Mouse (Mus musculus) midbrain, embryonic 13.5 days (tissue): ENCODE measurements around the gene Rnf149. TPM values are rescaled to one million over a fixed set of nuclear protein-coding genes. Genes with fewer than 3 reads are reported as not detected.

Source experiments
- ATAC-seq: fragments of 200-750 bp; cut with Nextera tagmentation; 2 replicates; pipeline ENCODE4 v1.8.0; 2017; ENCODE audit warnings: mild to moderate bottlenecking, moderate TSS enrichment, moderate library complexity
- H3K27ac ChIP-seq: fragments of 300-500 bp; sonication (generic); 2 replicates; pipeline ENCODE4 v1.5.1; 2015; ENCODE audit warnings: inconsistent platforms, mild to moderate bottlenecking, moderate library complexity
- H3K27me3 ChIP-seq: fragments of 300-500 bp; sonication (generic); 2 replicates; pipeline ENCODE4 v1.6.1; 2015; ENCODE audit warnings: mild to moderate bottlenecking, inconsistent platforms
- H3K36me3 ChIP-seq: fragments of 300-500 bp; sonication (generic); 2 replicates; pipeline ENCODE4 v1.6.1; 2015; ENCODE audit warnings: mild to moderate bottlenecking, inconsistent platforms
- H3K4me1 ChIP-seq: fragments of 300-500 bp; sonication (generic); replicated peaks from 2 replicates; pipeline ENCODE4 v1.6.1; 2015; ENCODE audit warnings: inconsistent platforms
- H3K4me2 ChIP-seq: fragments of 300-500 bp; sonication (generic); replicated peaks from 2 replicates; pipeline ENCODE4 v1.6.1; 2015; ENCODE audit warnings: moderate library complexity, mild to moderate bottlenecking, inconsistent platforms
- H3K4me3 ChIP-seq: fragments of 300-500 bp; sonication (generic); replicated peaks from 2 replicates; pipeline ENCODE4 v1.5.1; 2015; ENCODE audit warnings: mild to moderate bottlenecking, inconsistent platforms
- H3K9ac ChIP-seq: fragments of 300-500 bp; sonication (generic); replicated peaks from 2 replicates; pipeline ENCODE4 v1.6.1; 2015; ENCODE audit warnings: mild to moderate bottlenecking, inconsistent platforms
- H3K9me3 ChIP-seq: fragments of 300-500 bp; sonication (generic); 2 replicates; pipeline ENCODE4 v1.6.1; 2016; ENCODE audit warnings: mild to moderate bottlenecking, inconsistent platforms
- WGBS: fragments of 180-500 bp; shearing (Covaris S2); methylation state at CpG from one replicate; pipeline ENCODE4 v1.1.7; 2015; 5-methylcytosine and 5-hydroxymethylcytosine counted together
- polyA plus RNA-seq: library from polyadenylated mRNA; unstranded; fragments of >200 nt; fragmentation: Nextera tagmentation; extraction: Ambion mirVana; gene quantifications from 2 replicates; pipeline ENCODE4 v1.2.1, GENCODE M21; 2015

Rnf149 gene
- polyA plus RNA-seq, 1 experiment from 2014 or later, result 23.1 TPM

DNA sequence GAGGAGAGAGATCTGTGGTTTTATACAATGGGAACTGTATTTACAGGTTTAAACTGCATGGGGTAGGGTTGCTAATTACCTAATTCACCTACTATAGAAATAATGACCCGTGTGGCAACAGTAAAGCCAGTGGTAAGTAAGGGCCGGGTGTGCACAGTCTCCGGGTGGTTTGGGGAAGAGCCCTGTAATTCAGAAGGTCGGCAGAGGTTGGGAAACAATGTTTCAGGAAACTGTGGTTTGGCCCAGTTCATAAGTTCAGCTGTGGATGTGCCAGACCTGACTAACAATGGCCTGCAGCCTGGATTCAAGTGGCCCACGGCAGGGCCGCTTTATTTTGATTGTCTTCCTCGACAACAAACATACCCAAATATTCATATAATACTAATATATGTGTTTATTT lies 51.4 kb downstream of the Rnf149 start:
- no peak for ATAC-seq
- 79% methylated on average over 7 of the region's 7 CpGs for WGBS

DNA sequence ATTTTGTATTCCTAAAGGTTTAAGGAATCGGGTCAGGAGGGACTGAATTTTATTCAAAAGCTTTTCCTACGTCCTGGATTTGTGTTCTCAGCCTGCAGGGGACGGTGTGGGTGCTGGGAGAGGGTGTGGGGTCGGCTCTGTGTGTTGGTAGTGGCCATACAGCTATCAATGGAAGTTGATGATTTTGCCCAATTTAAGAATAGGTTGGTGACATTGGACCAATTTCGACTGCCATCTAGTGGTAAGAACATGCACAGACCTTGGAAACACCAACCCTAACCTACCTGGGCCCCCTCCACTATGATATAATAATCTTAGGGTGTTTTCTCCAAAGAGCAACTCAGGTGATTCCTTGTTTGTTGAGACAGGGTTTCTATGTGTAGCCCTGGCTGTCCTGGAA lies 54.7 kb downstream of the Rnf149 start:
- Histone ChIP-seq H3K27ac (no peak overlapping the region), H3K36me3 (no peaks in the 10 kb centered on the region), H3K9ac (no peak overlapping the region), H3K27me3 (no peaks in the 10 kb centered on the region), H3K4me1 (no peaks in the 10 kb centered on the region), H3K9me3 (no peaks in the 10 kb centered on the region), H3K4me2 (no peak overlapping the region), H3K4me3 (no peak overlapping the region)
- no peak; the same call in 1 of the 2 replicates for ATAC-seq
- 28% methylated on average over 5 of the region's 5 CpGs for WGBS

More for the DNA sequence above, 51.4 kb downstream of the Rnf149 start:
- no peak overlapping the region for H3K9ac ChIP-seq
- no peaks in the 10 kb centered on the region for H3K27me3 ChIP-seq
- H3K9me3 ChIP-seq, result no peaks in the 10 kb centered on the region
- H3K27ac ChIP-seq, result no peak overlapping the region
- no peak overlapping the region for H3K4me3 ChIP-seq
- no peak overlapping the region for H3K4me2 ChIP-seq
- no peaks in the 10 kb centered on the region for H3K36me3 ChIP-seq
- H3K4me1 ChIP-seq, result no peaks in the 10 kb centered on the region

DNA sequence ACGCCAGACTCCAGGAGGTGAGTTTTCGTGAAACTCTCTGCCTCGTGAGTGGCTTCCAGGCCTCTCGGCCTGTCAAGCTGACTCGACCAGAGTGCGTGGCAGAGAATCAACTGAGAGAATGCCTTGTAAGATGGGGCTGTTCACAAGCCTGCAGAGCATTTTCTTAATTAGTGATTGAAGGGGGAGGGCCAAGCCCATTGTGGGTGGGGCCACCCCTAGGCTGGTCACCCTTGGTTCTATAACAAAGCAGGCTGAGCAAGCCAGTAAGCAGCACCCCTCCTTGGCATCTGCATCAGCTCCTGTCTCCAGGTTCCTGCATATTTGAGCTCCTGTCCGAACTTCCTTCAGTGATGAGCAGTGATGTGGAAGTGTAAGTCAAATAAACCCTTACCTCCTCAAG lies 55.9 kb downstream of the Rnf149 start:
- Histone ChIP-seq H3K36me3 (no peaks in the 10 kb centered on the region), H3K4me2 (no peak overlapping the region), H3K27ac (no peak overlapping the region), H3K4me3 (no peak overlapping the region), H3K4me1 (no peaks in the 10 kb centered on the region), H3K9me3 (no peaks in the 10 kb centered on the region), H3K27me3 (no peaks in the 10 kb centered on the region), H3K9ac (no peak overlapping the region)
- WGBS, result 91% methylated on average over 7 of the region's 7 CpGs
- ATAC-seq, result no peak

DNA sequence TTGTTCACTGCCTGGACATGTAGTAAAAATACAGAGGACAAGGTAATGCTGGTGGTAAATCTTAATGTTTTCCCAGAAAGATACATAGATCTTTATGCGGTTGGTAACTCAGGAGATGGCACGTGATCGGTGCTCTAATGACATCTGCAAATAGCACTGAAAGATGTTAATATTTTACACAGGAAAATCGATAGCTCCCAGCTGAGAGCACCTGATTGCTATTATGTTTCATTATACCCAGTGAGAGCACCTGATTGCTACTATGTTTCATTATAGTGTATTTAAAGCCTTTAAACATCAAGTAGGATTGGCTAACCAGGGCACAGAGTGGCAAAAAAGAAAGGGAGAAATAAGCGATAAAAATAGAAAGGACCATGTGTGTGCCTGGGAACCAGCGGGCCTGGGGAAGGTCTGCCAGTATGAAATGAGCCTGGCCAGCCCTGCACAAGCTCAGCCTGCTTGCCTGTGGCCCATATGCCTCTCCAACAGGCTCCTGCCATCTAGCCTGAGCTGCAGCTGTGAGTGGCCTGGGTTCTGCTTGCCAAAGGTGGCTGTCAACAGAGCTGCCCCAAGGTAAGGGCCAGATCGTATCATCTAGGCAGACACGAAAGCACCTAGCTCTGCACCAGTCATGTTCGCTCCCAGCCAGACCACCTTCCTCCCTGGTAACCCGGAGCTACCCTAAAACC lies 61.8 kb downstream of the Rnf149 start:
- H3K27ac ChIP-seq, result no peak overlapping the region; the same call in 1 of the 2 replicates
- H3K27me3 ChIP-seq, result no peaks in the 10 kb centered on the region
- 88% methylated on average over 10 of the region's 10 CpGs for WGBS
- H3K4me3 ChIP-seq, result no peak overlapping the region
- H3K4me2 ChIP-seq, result no peak overlapping the region
- no peaks in the 10 kb centered on the region for H3K36me3 ChIP-seq
- no peak overlapping the region for H3K9ac ChIP-seq
- ATAC-seq, result no peak
- H3K4me1 ChIP-seq, result no peaks in the 10 kb centered on the region
- no peaks in the 10 kb centered on the region for H3K9me3 ChIP-seq

DNA sequence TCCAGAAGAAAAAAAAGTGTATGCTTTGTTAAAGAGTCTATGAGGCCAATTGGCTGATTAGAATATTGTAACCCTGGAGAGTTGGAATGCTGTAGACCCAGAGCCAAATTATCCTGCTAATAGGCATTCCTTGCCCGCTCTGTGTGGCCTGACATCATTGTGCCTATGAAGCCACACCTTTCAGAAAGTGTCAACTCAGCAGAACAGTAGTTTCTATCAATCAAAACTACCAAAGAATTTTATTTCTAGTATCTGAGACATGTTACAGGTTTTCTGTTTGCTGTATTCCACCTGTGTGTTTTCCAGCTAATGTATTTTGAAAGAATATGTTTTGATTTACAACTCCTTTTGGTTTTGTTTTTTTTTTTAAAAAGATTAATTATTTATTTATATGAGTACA lies 65.0 kb downstream of the Rnf149 start:
- no peaks in the 10 kb centered on the region for H3K4me1 ChIP-seq
- no peaks in the 10 kb centered on the region for H3K27me3 ChIP-seq
- H3K9me3 ChIP-seq, result no peaks in the 10 kb centered on the region
- WGBS, result 74% methylated on average over 1 of the region's 1 CpGs
- H3K27ac ChIP-seq, result no peak overlapping the region
- ATAC-seq, result no peak
- H3K36me3 ChIP-seq, result no peaks in the 10 kb centered on the region
- no peak overlapping the region for H3K4me2 ChIP-seq
- no peak overlapping the region for H3K4me3 ChIP-seq
- H3K9ac ChIP-seq, result no peak overlapping the region

DNA sequence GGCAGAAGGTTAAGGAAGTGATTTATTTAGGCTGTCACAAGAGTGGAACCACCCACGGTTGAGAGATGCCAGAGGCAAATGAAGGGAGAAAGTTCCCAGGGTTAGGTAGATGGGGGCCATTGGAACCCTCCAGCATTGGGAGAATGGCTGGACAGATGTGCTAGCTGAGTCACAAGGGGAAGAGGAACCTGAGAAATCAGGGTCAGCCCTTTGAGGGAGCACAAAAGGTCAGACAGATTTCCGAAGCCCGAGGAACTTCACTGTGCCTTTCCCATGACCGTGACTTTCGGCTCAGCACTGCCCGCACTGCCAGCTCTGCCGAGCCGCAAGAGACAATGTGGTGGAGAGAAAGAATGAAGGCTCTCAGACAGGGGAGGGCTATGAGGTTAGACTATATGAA lies 65.4 kb downstream of the Rnf149 start:
- Histone ChIP-seq H3K4me3 (no peak overlapping the region), H3K9ac (no peak overlapping the region), H3K4me1 (no peaks in the 10 kb centered on the region), H3K9me3 (no peaks in the 10 kb centered on the region), H3K36me3 (no peaks in the 10 kb centered on the region), H3K27ac (no peak overlapping the region), H3K27me3 (no peaks in the 10 kb centered on the region), H3K4me2 (no peak overlapping the region)
- ATAC-seq, result no peak
- 89% methylated on average over 8 of the region's 8 CpGs for WGBS

DNA sequence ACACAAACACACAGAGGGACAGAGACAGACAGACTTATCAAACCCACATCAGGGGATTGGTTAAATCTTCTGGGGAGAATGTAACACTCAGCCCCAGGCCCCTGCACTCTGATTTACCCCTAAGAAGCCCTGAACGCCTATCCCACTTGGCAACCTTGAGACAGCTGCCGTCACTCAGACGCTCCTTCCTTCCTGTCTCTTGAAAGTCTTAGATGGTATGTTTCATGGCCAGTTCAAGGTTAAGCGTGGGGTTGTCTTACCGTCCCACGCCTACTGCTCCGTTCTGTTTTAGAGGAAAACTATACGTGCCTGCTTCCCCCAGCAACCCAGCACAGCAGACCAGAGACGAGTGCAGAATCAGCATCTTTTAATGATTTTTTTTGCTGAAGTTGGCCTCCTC lies 71.6 kb downstream of the Rnf149 start:
- H3K4me3 ChIP-seq, result no peak overlapping the region
- 86% methylated on average over 9 of the region's 9 CpGs for WGBS
- no peak overlapping the region for H3K9ac ChIP-seq
- H3K4me1 ChIP-seq, result no peaks in the 10 kb centered on the region
- no peaks in the 10 kb centered on the region for H3K9me3 ChIP-seq
- no peaks in the 10 kb centered on the region for H3K36me3 ChIP-seq
- no peaks in the 10 kb centered on the region for H3K27me3 ChIP-seq
- no peak for ATAC-seq
- no peak overlapping the region for H3K27ac ChIP-seq
- H3K4me2 ChIP-seq, result no peak overlapping the region

DNA sequence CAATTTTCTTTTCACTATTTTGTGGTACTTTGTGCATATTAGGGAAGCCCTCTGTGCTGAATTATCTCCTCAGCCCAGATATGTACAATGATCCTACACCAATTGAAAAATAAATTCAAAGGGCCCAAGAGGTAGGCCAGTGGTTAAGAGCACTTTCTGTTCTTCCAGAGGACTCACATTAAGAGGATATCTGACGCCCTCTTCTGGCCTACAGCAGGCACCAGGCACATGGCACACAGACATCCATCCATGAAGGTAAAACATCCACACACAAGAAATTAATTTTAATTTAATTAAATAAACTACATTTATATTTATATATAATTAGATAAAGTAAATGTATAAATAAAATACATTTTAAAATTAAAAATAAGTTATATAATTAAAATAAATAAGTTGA lies 72.9 kb downstream of the Rnf149 start:
- Histone ChIP-seq H3K4me1 (no peaks in the 10 kb centered on the region), H3K36me3 (no peaks in the 10 kb centered on the region), H3K4me2 (no peak overlapping the region), H3K27me3 (no peaks in the 10 kb centered on the region), H3K27ac (no peak overlapping the region), H3K9me3 (no peaks in the 10 kb centered on the region), H3K9ac (no peak overlapping the region), H3K4me3 (no peak overlapping the region)
- no peak for ATAC-seq
- WGBS, result 3% methylated on average over 1 of the region's 1 CpGs

DNA sequence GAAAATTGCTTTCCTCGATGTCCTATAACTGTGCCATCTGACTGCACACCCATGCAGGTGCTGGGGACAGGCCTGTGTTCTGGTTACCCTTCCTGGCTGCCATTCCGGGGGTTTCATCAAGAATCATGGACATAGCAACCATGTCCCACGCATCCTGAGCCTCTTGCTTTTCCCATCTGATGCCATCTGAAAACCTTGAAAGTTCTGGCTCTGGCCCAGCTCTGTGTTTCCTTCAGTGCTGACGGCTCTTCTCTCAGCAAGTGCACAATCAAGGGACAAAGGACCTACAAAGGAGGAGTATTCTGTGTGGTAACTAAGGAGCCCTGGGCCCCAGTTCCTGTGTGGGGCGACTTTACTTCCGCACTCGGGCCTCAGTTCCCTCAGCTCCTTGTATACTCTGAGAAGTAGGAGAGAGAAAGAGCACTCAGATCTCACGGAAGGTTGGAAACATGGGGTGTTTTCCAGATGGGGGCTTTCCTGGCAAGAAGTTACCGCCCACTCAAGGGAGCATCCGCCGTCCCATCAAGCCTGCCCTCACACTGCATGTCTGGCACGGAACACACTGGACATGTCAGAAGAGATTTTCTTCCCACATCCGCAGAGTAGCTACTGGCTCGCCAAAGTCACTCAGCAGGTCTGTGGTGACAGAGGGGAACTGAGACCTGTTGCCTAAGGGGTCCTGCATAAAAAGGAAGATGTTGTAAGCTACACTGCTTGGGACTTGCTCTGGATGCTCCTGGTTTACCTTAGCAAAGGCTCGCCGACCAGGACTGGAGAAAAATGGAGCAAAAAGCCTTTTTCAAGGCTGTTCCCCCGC lies 74.2 kb downstream of the Rnf149 start:
- Histone ChIP-seq H3K4me2 (no peak overlapping the region), H3K9ac (no peak overlapping the region), H3K27me3 (no peaks in the 10 kb centered on the region), H3K36me3 (no peaks in the 10 kb centered on the region), H3K27ac (no peak overlapping the region), H3K9me3 (no peaks in the 10 kb centered on the region), H3K4me1 (no peaks in the 10 kb centered on the region), H3K4me3 (no peak overlapping the region)
- no peak for ATAC-seq
- 86% methylated on average over 17 of the region's 17 CpGs for WGBS

Other genes with a start within 250 kb of the Rnf149 start
- 374 and 398 TPM in 2 replicates for gene Rpl31, start 209.6 kb downstream of the Rnf149 start, polyA plus RNA-seq
- gene Tbc1d8, start 98.7 kb downstream of the Rnf149 start, polyA plus RNA-seq, result 7.2 and 7.8 TPM in 2 replicates
- gene Cnot11, start 42.4 kb downstream of the Rnf149 start, polyA plus RNA-seq, result 13.4 and 16.4 TPM in 2 replicates
- gene Creg2, start 74.1 kb upstream of the Rnf149 start, polyA plus RNA-seq, result 3.7 and 3.8 TPM in 2 replicates
- 0.13 and 0.28 TPM in 2 replicates for gene Rfx8, start 143.6 kb upstream of the Rnf149 start, polyA plus RNA-seq
- gene Gm3646, start 227.9 kb upstream of the Rnf149 start, polyA plus RNA-seq, result not detected in 2 replicates